Mouse (Mus musculus): ENCODE measurements around the gene Omd. TPM values are rescaled to one million over a fixed set of nuclear protein-coding genes. Genes with fewer than 3 reads are reported as not detected.

Gene Omd
- 0.37 and 0.38 TPM in 2 replicates for polyA plus RNA-seq (2015; fragmentation: Nextera tagmentation; extraction: Ambion mirVana)

- Histone ChIP-seq H3K27me3 (no peaks in the 10 kb centered on the region), H3K9me3 (no peaks in the 10 kb centered on the region), H3K4me2 (no peak within 1 kb of the TSS), H3K4me3 (no peak within 1 kb of the TSS), H3K4me1 (replicated peaks) (no peaks in the 10 kb centered on the region), H3K27ac (replicated peaks) (no peak within 1 kb of the TSS), H3K36me3 (no peaks in the 10 kb centered on the region), H3K9ac (no peak within 1 kb of the TSS)
- no peak for ATAC-seq (ENCODE audit: low read depth)
- whole genome bisulfite sequencing = 85% methylated on average over 8 of the region's 8 CpGs
These were observed at the start of gene Omd for GRCm38 (mm10) chr13:49581541-49582530. Gene Omd (plus strand): TSS chr13:49582462.

- Histone ChIP-seq H3K27me3 (no peaks in the 10 kb centered on the region), H3K9ac (no peak overlapping the region), H3K4me2 (no peak overlapping the region), H3K36me3 (no peaks in the 10 kb centered on the region), H3K4me1 (replicated peaks) (no peaks in the 10 kb centered on the region), H3K27ac (replicated peaks) (no peak overlapping the region), H3K4me3 (no peak overlapping the region), H3K9me3 (no peaks in the 10 kb centered on the region)
- 93% methylated on average over 1 of the region's 1 CpGs for WGBS
- no peak for ATAC-seq (ENCODE audit: low read depth)
These were observed 45.3 kb upstream of the Omd start for GRCm38 (mm10) chr13:49536946-49537345.

- Histone ChIP-seq H3K4me2 (no peak overlapping the region), H3K36me3 (no peaks in the 10 kb centered on the region), H3K27me3 (no peaks in the 10 kb centered on the region), H3K27ac (replicated peaks) (no peak overlapping the region), H3K9me3 (no peaks in the 10 kb centered on the region), H3K4me1 (replicated peaks) (no peaks in the 10 kb centered on the region), H3K9ac (no peak overlapping the region), H3K4me3 (no peak overlapping the region)
- 96% methylated on average over 1 of the region's 1 CpGs for WGBS
- no peak for ATAC-seq (ENCODE audit: low read depth)
These were observed 43.6 kb upstream of the Omd start for GRCm38 (mm10) chr13:49538693-49539092.

- Histone ChIP-seq H3K9ac (no peak within 1 kb of the TSS), H3K27me3 (no peaks in the 10 kb centered on the region), H3K4me1 (replicated peaks) (no peaks in the 10 kb centered on the region), H3K36me3 (no peaks in the 10 kb centered on the region), H3K4me3 (no peak within 1 kb of the TSS), H3K4me2 (no peak within 1 kb of the TSS), H3K9me3 (no peaks in the 10 kb centered on the region), H3K27ac (replicated peaks) (no peak within 1 kb of the TSS)
- no peak for ATAC-seq (ENCODE audit: low read depth)
- 85% methylated on average over 3 of the region's 3 CpGs for WGBS
These were observed 38.0 kb upstream of the Omd start, which contains the start of gene Aspn for GRCm38 (mm10) chr13:49544279-49544678. Gene Aspn (plus strand): TSS chr13:49544443.

- 74% methylated on average over 3 of the region's 3 CpGs for WGBS
- Histone ChIP-seq H3K4me3 (no peak overlapping the region), H3K36me3 (no peaks in the 10 kb centered on the region), H3K9ac (no peak overlapping the region), H3K4me1 (replicated peaks) (no peaks in the 10 kb centered on the region), H3K27ac (replicated peaks) (no peak overlapping the region), H3K27me3 (no peaks in the 10 kb centered on the region), H3K9me3 (no peaks in the 10 kb centered on the region), H3K4me2 (no peak overlapping the region)
- no peak for ATAC-seq (ENCODE audit: low read depth)
These were observed 36.6 kb upstream of the Omd start for GRCm38 (mm10) chr13:49545646-49546045.

- WGBS = 81% methylated on average over 1 of the region's 1 CpGs
- Histone ChIP-seq H3K9me3 (no peaks in the 10 kb centered on the region), H3K9ac (no peak overlapping the region), H3K36me3 (no peaks in the 10 kb centered on the region), H3K4me2 (no peak overlapping the region), H3K27me3 (no peaks in the 10 kb centered on the region), H3K27ac (replicated peaks) (no peak overlapping the region), H3K4me1 (replicated peaks) (no peaks in the 10 kb centered on the region), H3K4me3 (no peak overlapping the region)
- ATAC-seq (ENCODE audit: low read depth) = no peak
These were observed 35.7 kb upstream of the Omd start for GRCm38 (mm10) chr13:49546517-49546916.

- Histone ChIP-seq H3K27ac (replicated peaks) (no peak overlapping the region), H3K4me1 (replicated peaks) (no peaks in the 10 kb centered on the region), H3K27me3 (no peaks in the 10 kb centered on the region), H3K36me3 (no peaks in the 10 kb centered on the region), H3K4me2 (no peak overlapping the region), H3K4me3 (no peak overlapping the region), H3K9ac (no peak overlapping the region), H3K9me3 (no peaks in the 10 kb centered on the region)
- ATAC-seq (ENCODE audit: low read depth) = no peak
- 65% methylated on average over 1 of the region's 1 CpGs for WGBS
These were observed 34.6 kb upstream of the Omd start for GRCm38 (mm10) chr13:49547563-49548150.

- Histone ChIP-seq H3K4me2 (no peak overlapping the region), H3K36me3 (no peaks in the 10 kb centered on the region), H3K27me3 (no peaks in the 10 kb centered on the region), H3K4me3 (no peak overlapping the region), H3K27ac (replicated peaks) (no peak overlapping the region), H3K9ac (no peak overlapping the region), H3K4me1 (replicated peaks) (no peaks in the 10 kb centered on the region), H3K9me3 (no peaks in the 10 kb centered on the region)
- no peak for ATAC-seq (ENCODE audit: low read depth)
- 93% methylated on average over 3 of the region's 3 CpGs for WGBS
These were observed 32.6 kb upstream of the Omd start for GRCm38 (mm10) chr13:49549616-49550015.

GRCm38 (mm10) chr13:49554519-49554918 lies 27.7 kb upstream of the Omd start:
- no peak for ATAC-seq (ENCODE audit: low read depth)
- Histone ChIP-seq H3K9me3 (no peaks in the 10 kb centered on the region), H3K4me1 (replicated peaks) (no peaks in the 10 kb centered on the region), H3K27me3 (no peaks in the 10 kb centered on the region), H3K27ac (replicated peaks) (no peak overlapping the region), H3K4me3 (no peak overlapping the region), H3K4me2 (no peak overlapping the region), H3K9ac (no peak overlapping the region), H3K36me3 (no peaks in the 10 kb centered on the region)
- WGBS = 84% methylated on average over 5 of the region's 5 CpGs

GRCm38 (mm10) chr13:49556203-49556602 lies 26.1 kb upstream of the Omd start:
- Histone ChIP-seq H3K9ac (no peak overlapping the region), H3K4me3 (no peak overlapping the region), H3K36me3 (no peaks in the 10 kb centered on the region), H3K4me2 (no peak overlapping the region), H3K9me3 (no peaks in the 10 kb centered on the region), H3K4me1 (replicated peaks) (no peaks in the 10 kb centered on the region), H3K27me3 (no peaks in the 10 kb centered on the region), H3K27ac (replicated peaks) (no peak overlapping the region)
- WGBS = 94% methylated on average over 1 of the region's 1 CpGs
- no peak for ATAC-seq (ENCODE audit: low read depth)

GRCm38 (mm10) chr13:49556924-49557323 lies 25.3 kb upstream of the Omd start:
- Histone ChIP-seq H3K27me3 (no peaks in the 10 kb centered on the region), H3K27ac (replicated peaks) (no peak overlapping the region), H3K4me2 (no peak overlapping the region), H3K9ac (no peak overlapping the region), H3K4me3 (no peak overlapping the region), H3K4me1 (replicated peaks) (no peaks in the 10 kb centered on the region), H3K36me3 (no peaks in the 10 kb centered on the region), H3K9me3 (no peaks in the 10 kb centered on the region)
- 79% methylated on average over 1 of the region's 1 CpGs for WGBS
- no peak for ATAC-seq (ENCODE audit: low read depth)

GRCm38 (mm10) chr13:49559185-49559584 lies 23.1 kb upstream of the Omd start:
- 47% methylated on average over 2 of the region's 2 CpGs for WGBS
- Histone ChIP-seq H3K4me2 (no peak overlapping the region), H3K27me3 (no peaks in the 10 kb centered on the region), H3K9ac (no peak overlapping the region), H3K4me1 (replicated peaks) (no peaks in the 10 kb centered on the region), H3K36me3 (no peaks in the 10 kb centered on the region), H3K9me3 (no peaks in the 10 kb centered on the region), H3K4me3 (no peak overlapping the region), H3K27ac (replicated peaks) (no peak overlapping the region)
- ATAC-seq (ENCODE audit: low read depth) = no peak

All from neural tube, embryonic 13.5 days (tissue).